11 mouse cellular contexts compared by ENCODE assay signal in the genomic region with DNA sequence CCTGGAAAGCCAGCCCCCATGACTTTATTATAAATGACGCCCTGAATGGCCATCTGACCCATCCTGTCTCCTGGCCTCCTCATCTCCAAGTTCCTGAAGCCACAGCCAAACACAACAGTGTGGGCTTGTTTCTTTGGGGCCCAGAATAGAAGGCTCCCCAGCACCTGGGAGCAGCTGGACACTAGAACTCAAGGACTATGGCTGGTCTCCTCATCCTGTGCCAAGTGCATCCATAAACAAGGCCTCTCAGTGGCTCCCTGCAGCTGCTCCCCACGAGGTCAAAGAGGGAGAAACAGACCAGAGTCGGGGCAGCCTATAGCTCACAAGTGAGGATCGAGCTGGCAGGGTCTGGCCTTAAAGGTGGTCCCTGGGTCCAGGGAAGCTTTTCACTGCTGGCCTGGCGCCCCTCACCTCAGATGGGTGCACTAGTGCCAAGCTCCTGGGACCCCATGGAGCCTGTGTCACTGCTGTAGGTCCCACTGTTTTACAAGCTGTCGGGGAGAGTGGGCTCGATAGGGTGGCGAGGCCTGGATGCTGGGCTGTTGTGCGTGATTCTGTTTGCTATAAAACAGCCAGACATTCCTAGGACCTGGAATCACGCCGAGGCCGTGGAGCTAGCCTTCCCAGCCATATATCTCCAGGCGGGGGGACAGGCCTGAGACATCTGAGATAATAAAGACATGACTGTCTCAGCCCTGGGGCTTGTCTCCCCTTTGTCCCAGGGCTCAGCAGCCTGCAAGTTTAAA. TPM values are rescaled to one million over a fixed set of nuclear protein-coding genes. Genes with fewer than 3 reads are reported as not detected.
DNase-seq lines count a peak whose midpoint lies in the region; ATAC-seq lines count a peak whose summit lies in the region.
"Had no signal": no experiment of that assay in that cellular context is flagged by ENCODE, and none has a peak within 500 bp of the region (broad histone marks: within the 10 kb centered on the region; RNA-seq: fewer than 3 reads in every experiment).

No protein-coding gene starts in this region.

- H3K4me1 ChIP-seq in heart, embryonic 15.5 days (replicated peaks), result peaks cover 16% of the 10 kb centered on the region
- H3K4me1 ChIP-seq in embryonic facial prominence, embryonic 10.5 days, result peaks cover 48% of the 10 kb centered on the region
- no peaks in the 10 kb centered on the region; the same call in 1 of the 2 replicates for H3K4me1 ChIP-seq in hindbrain, embryonic 11.5 days (replicated peaks; ENCODE audit: control insufficient read depth, insufficient read depth, low read length)
- peaks cover 26% of the 10 kb centered on the region for H3K4me1 ChIP-seq in limb, embryonic 12.5 days (replicated peaks)
- H3K4me1 ChIP-seq in liver, embryonic 11.5 days (replicated peaks; ENCODE audit: control insufficient read depth, insufficient read depth, low read length), result peaks cover 3% of the 10 kb centered on the region; the same call in 1 of the 2 replicates

- H3K9me3 ChIP-seq in heart, embryonic 15.5 days (replicated peaks), result no peaks in the 10 kb centered on the region
- no peaks in the 10 kb centered on the region for H3K9me3 ChIP-seq in embryonic facial prominence, embryonic 10.5 days
- H3K9me3 ChIP-seq in hindbrain, embryonic 11.5 days (ENCODE audit: control insufficient read depth, low read length), result no peaks in the 10 kb centered on the region
- H3K9me3 ChIP-seq in limb, embryonic 12.5 days, result no peaks in the 10 kb centered on the region
- H3K9me3 ChIP-seq in liver, embryonic 11.5 days (ENCODE audit: control insufficient read depth, low read length), result no peaks in the 10 kb centered on the region
- H3K9me3 ChIP-seq: megakaryocyte, embryonic 14.5 days had no signal

- H3K4me2 ChIP-seq in heart, embryonic 15.5 days, result no peak overlapping the region
- no peak overlapping the region for H3K4me2 ChIP-seq in hindbrain, embryonic 11.5 days (replicated peaks; ENCODE audit: low read depth, low read length)
- H3K4me2 ChIP-seq in limb, embryonic 12.5 days, result no peak overlapping the region
- no peak overlapping the region for H3K4me2 ChIP-seq in liver, embryonic 11.5 days

- no peaks in the 10 kb centered on the region for H3K36me3 ChIP-seq in heart, embryonic 15.5 days
- H3K36me3 ChIP-seq in embryonic facial prominence, embryonic 10.5 days (replicated peaks), result peaks cover 19% of the 10 kb centered on the region
- no peaks in the 10 kb centered on the region for H3K36me3 ChIP-seq in hindbrain, embryonic 11.5 days (ENCODE audit: control insufficient read depth, insufficient read depth, low read length)
- H3K36me3 ChIP-seq in limb, embryonic 12.5 days, result peaks cover 8% of the 10 kb centered on the region; the same call in 1 of the 2 replicates
- H3K36me3 ChIP-seq in liver, embryonic 11.5 days (ENCODE audit: control insufficient read depth, insufficient read depth, low read length), result no peaks in the 10 kb centered on the region

- no peak for DNase-seq in heart, postnatal 4 days
- no peak for DNase-seq in embryonic facial prominence, embryonic 10.5 days (ENCODE audit: low spot score)
- DNase-seq in hindbrain, embryonic 11.5 days (ENCODE audit: low spot score), result no peak
- DNase-seq in right cerebral cortex, postnatal 25 days, result no peak
- no peak for DNase-seq in liver, embryonic 11.5 days (ENCODE audit: low spot score)
- no peak for DNase-seq in layer of hippocampus, adult 18-20 months (ENCODE audit: low spot score in 2 of 2)
- DNase-seq: cerebellum, adult 9-10 months; forebrain, postnatal 0 days had no signal

- 64% methylated on average over 13 of the region's 13 CpGs for WGBS in heart, embryonic 15.5 days
- 85% methylated on average over 13 of the region's 13 CpGs for WGBS in embryonic facial prominence, embryonic 10.5 days
- WGBS in hindbrain, embryonic 11.5 days, result 77% methylated on average over 13 of the region's 13 CpGs
- WGBS in limb, embryonic 12.5 days, result 42% methylated on average over 13 of the region's 13 CpGs
- WGBS in liver, embryonic 11.5 days, result 72% methylated on average over 13 of the region's 13 CpGs

- no peak for ATAC-seq in heart, embryonic 15.5 days (replicated peaks; ENCODE audit: insufficient number of reproducible peaks, insufficient read depth, low FRiP score, low read depth)
- ATAC-seq in hindbrain, embryonic 11.5 days (ENCODE audit: low FRiP score), result no peak
- no peak for ATAC-seq in limb, embryonic 12.5 days (ENCODE audit: insufficient number of reproducible peaks, insufficient read depth, low FRiP score, low TSS enrichment, low read depth)
- ATAC-seq in liver, embryonic 11.5 days (replicated peaks; ENCODE audit: low FRiP score), result no peak
- ATAC-seq: forebrain, postnatal 0 days had no signal

- H3K27me3 ChIP-seq in heart, embryonic 15.5 days, result no peaks in the 10 kb centered on the region
- no peaks in the 10 kb centered on the region for H3K27me3 ChIP-seq in embryonic facial prominence, embryonic 10.5 days (replicated peaks; ENCODE audit: low read depth, poor library complexity, severe bottlenecking)
- H3K27me3 ChIP-seq in hindbrain, embryonic 11.5 days (ENCODE audit: control insufficient read depth, insufficient read depth, low read length), result no peaks in the 10 kb centered on the region
- H3K27me3 ChIP-seq in limb, embryonic 12.5 days, result no peaks in the 10 kb centered on the region
- no peaks in the 10 kb centered on the region for H3K27me3 ChIP-seq in liver, embryonic 11.5 days (replicated peaks; ENCODE audit: control insufficient read depth, insufficient read depth, low read length)
- H3K27me3 ChIP-seq: megakaryocyte, embryonic 14.5 days had no signal

- H3K27ac ChIP-seq in heart, embryonic 15.5 days, result peak overlapping the region; percentile 12; the same call in 1 of the 2 replicates
- H3K27ac ChIP-seq in embryonic facial prominence, embryonic 10.5 days (replicated peaks), result peak overlapping the region; percentile 54; the same call in 1 of the 2 replicates
- 0 out of 2 replicates have a peak overlapping the region, but pooled peaks have one; percentile 36 for H3K27ac ChIP-seq in hindbrain, embryonic 11.5 days (ENCODE audit: low read depth, low read length)
- peak overlapping the region; percentile 62; the same call in 1 of the 2 replicates for H3K27ac ChIP-seq in limb, embryonic 12.5 days
- H3K27ac ChIP-seq in liver, embryonic 11.5 days (ENCODE audit: low read depth, low read length), result no peak overlapping the region

- H3K4me3 ChIP-seq in heart, embryonic 15.5 days, result no peak overlapping the region
- H3K4me3 ChIP-seq in embryonic facial prominence, embryonic 10.5 days, result no peak overlapping the region
- no peak overlapping the region for H3K4me3 ChIP-seq in hindbrain, embryonic 11.5 days (ENCODE audit: low read depth, low read length)
- no peak overlapping the region for H3K4me3 ChIP-seq in limb, embryonic 12.5 days (replicated peaks)
- no peak overlapping the region for H3K4me3 ChIP-seq in liver, embryonic 11.5 days (ENCODE audit: low read depth, low read length)
- H3K4me3 ChIP-seq: megakaryocyte, embryonic 14.5 days had no signal

- no peak overlapping the region for H3K9ac ChIP-seq in heart, embryonic 15.5 days
- 0 out of 2 replicates have a peak overlapping the region, but pooled peaks have one; percentile 31 for H3K9ac ChIP-seq in hindbrain, embryonic 11.5 days (ENCODE audit: low read depth, low read length)
- 0 out of 2 replicates have a peak overlapping the region, but pooled peaks have one; percentile 8 for H3K9ac ChIP-seq in limb, embryonic 12.5 days (replicated peaks)
- H3K9ac ChIP-seq in liver, embryonic 11.5 days (ENCODE audit: low read depth, low read length), result no peak overlapping the region
- H3K9ac ChIP-seq: forebrain, postnatal 0 days had no signal

RNA-seq across cellular contexts. Expression of gene Wnt4, which starts 28.7 kb away (rescaled TPM):
- polyA plus RNA-seq in heart, embryonic 15.5 days (2015; fragmentation: Nextera tagmentation; extraction: Ambion mirVana), result 1.7 and 4.3 TPM in 2 replicates
- total RNA-seq in heart, postnatal 4 days (2021), result under 1 TPM; 0.76 to 0.88 TPM
- 1.2 and 1.5 TPM in 2 replicates for polyA plus RNA-seq in embryonic facial prominence, embryonic 10.5 days (2016; fragmentation: Nextera tagmentation; extraction: Ambion mirVana)
- 2.2 and 3.5 TPM in 2 replicates for polyA plus RNA-seq in hindbrain, embryonic 11.5 days (2014; fragmentation: Nextera tagmentation; extraction: Ambion mirVana)
- polyA plus RNA-seq in limb, embryonic 12.5 days (2016; fragmentation: Nextera tagmentation; extraction: Ambion mirVana), result 2.6 and 6.9 TPM in 2 replicates
- 1.8 and 1.9 TPM in 2 replicates for polyA plus RNA-seq in liver, embryonic 11.5 days (2014; fragmentation: Nextera tagmentation; extraction: Ambion mirVana)
- 1 to 10 TPM; 5.6 to 7.2 TPM for total RNA-seq in layer of hippocampus, adult 18-20 months (2021)

RNA-seq across cellular contexts. Expression of gene Cdc42, which starts 51.5 kb away (rescaled TPM):
- polyA plus RNA-seq in heart, embryonic 15.5 days (2015; fragmentation: Nextera tagmentation; extraction: Ambion mirVana), result 462 and 495 TPM in 2 replicates
- 100 to 1,000 TPM; 276 to 285 TPM for total RNA-seq in heart, postnatal 4 days (2021)
- 568 and 585 TPM in 2 replicates for polyA plus RNA-seq in embryonic facial prominence, embryonic 10.5 days (2016; fragmentation: Nextera tagmentation; extraction: Ambion mirVana)
- 692 and 744 TPM in 2 replicates for polyA plus RNA-seq in hindbrain, embryonic 11.5 days (2014; fragmentation: Nextera tagmentation; extraction: Ambion mirVana)
- polyA plus RNA-seq in limb, embryonic 12.5 days (2016; fragmentation: Nextera tagmentation; extraction: Ambion mirVana), result 589 and 620 TPM in 2 replicates
- 459 and 500 TPM in 2 replicates for polyA plus RNA-seq in liver, embryonic 11.5 days (2014; fragmentation: Nextera tagmentation; extraction: Ambion mirVana)
- 100 to 1,000 TPM; 285 to 289 TPM for total RNA-seq in layer of hippocampus, adult 18-20 months (2021)

Comparison
In these comparisons a context has a peak if more than half of its experiments do, and no peak if none do; other contexts are left out.
1. H3K9ac ChIP-seq: peak in hindbrain, embryonic 11.5 days (single experiment) and limb, embryonic 12.5 days (single experiment); none in heart, embryonic 15.5 days (single experiment) and liver, embryonic 11.5 days (single experiment).